Mouse (Mus musculus): ENCODE results near the gene Pcdh9.

The Pcdh9 gene

DNA sequence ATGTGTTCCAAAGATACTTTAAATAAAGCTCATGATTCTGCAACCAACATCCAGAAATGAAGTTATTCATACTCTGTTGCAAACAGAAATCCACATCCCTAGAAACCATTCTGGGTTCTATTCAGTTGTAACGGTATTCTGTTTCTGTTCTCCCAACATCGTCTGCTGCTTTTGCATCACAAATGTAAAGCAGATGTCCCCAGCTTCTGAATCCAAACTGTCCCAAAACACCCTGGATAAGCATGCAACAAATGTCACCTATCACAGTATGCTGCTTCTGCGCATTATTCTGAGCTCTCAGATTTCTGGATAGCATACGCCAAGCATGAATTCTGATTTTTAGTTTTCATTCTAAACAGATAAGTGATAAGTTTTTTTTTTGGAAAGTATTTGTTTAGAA, 516.3 kb downstream of the Pcdh9 start:
- no peak for DNase-seq

DNA sequence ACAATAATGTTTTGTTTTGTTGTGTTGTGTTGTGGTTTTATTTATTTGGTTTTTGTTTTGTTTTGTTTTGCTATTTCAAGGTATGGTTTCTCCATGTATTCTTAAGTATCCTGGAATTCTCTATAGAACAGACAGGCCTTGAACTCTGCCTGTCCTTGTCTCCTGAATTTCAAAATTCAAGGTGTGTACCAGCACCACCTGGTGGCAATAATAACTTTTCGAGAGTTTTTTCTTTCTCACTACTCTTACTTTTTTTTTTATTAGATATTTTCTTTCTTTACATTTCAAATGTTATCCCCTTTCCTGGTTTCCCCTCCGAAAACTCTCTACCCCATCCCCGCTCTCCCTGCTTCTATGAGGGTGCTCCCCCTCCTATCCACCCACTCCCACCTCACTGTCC, 536.3 kb downstream of the Pcdh9 start:
- DNase-seq: no peak

- DNase-seq: peak in 1 of 2 experiments; percentile 23
Measured at GRCm38 (mm10) chr14:93350906-93351305, 539.6 kb downstream of the Pcdh9 start.

DNA sequence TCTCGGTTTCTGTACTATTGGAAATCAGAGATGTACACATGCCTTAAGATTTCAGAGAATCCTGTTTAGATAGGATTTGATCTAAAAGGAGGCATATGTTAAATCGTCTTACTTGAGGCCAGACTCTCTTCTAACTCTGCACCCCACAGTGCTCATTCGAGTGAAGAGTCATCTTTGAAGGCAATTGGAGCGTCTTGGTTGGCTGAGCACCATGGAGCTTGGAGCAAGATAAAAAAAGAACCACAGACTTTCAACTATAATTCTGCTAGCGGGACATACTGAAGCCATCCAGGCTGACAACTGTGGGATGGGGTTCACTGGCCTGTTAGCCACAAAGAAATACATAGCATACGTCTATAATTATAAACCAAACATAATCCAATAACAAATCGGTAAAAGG, 541.3 kb downstream of the Pcdh9 start:
- DNase-seq: no peak

- no peak for DNase-seq
Measured at GRCm38 (mm10) chr14:93347031-93347430, 543.4 kb downstream of the Pcdh9 start.

DNA sequence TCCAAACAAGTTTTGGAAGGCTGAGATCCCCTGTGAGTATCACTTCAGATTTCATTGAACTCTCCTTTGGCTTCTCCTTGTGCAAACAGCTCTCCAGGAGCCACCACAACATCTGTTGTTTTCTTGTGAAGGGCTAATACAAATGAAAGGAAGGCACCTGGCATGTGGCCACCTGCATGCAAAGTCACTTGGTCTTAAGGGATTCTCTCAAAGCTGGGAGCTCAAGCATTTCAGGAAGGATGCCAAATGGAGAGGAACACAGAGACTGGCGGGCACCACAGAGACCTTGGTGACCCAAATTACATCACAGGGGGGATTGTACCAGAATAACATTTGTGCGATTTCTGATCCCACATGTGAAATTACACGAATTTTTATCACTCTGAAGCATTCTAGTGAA, 547.7 kb downstream of the Pcdh9 start:
- DNase-seq: no peak

- DNase-seq: no peak
Measured at GRCm38 (mm10) chr14:93341390-93341789, 549.1 kb downstream of the Pcdh9 start.

DNA sequence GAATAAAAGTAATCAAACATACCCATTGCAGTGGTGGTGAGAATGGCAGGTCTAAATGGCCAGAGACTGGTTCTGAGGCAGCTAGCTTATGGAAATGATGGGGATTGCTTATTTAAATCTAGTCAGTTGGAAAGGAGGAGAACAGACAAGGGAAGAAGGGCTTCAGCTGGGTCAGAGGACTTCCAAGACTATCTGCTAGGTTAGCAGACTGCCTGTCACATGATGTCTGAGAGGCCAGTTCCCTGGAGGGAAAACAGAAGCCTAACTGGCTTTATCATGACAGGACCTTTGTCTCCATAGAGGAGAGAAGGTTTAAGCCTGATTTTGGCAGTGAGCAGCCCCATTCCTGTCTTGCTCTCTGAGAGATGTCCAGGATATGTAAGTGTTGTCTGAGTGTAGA, 561.2 kb downstream of the Pcdh9 start:
- DNase-seq: no peak

GRCm38 (mm10) chr14:93317393-93317792, 573.1 kb downstream of the Pcdh9 start:
- no peak for DNase-seq

DNA sequence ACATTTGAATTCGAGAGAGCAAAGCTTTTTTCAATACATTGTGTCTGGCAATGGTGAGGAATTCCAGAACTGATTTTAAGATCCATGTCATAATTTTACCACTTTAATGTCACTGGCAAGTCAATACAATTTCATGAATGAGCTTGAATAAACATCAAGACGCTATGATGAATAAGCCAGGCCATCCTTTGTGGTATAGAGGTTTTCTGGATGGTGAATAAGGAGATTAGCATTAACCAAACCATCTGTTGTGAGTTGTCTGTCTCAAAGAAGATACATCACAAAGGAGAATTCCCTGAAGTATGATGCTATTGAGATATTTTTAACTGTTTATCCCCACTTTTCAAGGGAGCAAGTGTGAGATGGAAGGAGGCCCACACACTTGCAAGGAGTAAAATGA, 602.1 kb downstream of the Pcdh9 start:
- DNase-seq: no peak

- DNase-seq: no peak
Measured at GRCm38 (mm10) chr14:93287642-93288041, 602.8 kb downstream of the Pcdh9 start.

DNA sequence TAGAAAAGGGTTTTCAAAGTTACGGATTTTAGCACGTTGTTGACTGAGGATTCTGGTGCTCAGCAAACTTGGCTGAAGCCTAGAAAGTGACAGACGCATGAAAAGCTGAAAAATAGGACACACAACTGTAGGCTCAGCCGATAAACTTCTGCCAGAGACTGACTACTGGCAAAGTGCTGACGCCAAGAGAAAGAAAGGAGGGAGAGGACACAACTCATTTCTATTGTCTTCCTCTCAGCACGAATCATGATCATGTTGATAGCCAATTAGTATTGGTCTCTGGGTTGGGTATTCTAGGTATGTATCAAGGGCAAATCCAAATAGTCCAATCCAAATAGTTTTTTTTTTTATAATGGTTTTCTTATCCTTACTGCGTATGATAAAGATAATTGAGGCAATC, 605.3 kb downstream of the Pcdh9 start:
- DNase-seq: no peak

GRCm38 (mm10) chr14:93284009-93284408, 606.5 kb downstream of the Pcdh9 start:
- DNase-seq: no peak

GRCm38 (mm10) chr14:93275661-93276060, 614.8 kb downstream of the Pcdh9 start:
- no peak for DNase-seq

DNA sequence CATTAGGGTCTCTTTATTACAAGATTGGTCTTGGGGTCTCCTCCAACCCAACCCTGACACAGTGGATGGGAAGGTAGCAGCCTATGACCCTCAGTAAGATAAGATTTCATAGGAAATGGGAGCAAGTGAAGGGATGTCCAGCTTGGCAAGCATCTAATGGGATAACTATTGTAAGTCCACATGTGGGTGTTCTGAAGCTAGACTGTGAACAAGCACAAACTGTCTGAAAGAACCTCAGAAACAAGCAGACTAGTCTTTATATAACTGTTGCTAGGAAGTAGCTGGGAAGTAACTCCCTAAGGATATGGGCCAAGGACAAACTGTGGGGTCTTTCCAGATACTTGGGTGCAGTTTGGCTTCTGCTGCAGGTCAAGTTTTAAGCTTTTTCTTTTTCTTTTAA, 615.7 kb downstream of the Pcdh9 start:
- DNase-seq: no peak

GRCm38 (mm10) chr14:93253411-93253810, 637.1 kb downstream of the Pcdh9 start:
- DNase-seq: no peak

DNA sequence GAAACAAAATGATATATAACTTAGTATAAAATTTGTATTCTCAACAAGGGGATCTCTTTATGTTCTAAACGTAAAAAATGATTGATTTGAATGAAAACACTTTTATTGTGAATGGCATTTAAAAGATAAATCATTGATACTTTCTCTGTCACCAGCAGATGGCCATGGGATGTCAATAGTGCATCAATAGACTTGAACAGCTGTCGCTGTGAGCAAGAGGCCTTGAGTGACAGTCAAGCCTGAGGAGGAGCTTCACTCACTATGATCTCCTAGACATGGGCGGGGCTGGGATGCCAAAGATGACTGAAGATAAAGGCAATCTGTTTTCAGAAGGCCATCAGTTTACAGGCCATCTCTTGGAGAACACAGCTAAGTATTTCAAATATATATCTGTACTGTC, 650.2 kb downstream of the Pcdh9 start:
- DNase-seq: no peak

DNA sequence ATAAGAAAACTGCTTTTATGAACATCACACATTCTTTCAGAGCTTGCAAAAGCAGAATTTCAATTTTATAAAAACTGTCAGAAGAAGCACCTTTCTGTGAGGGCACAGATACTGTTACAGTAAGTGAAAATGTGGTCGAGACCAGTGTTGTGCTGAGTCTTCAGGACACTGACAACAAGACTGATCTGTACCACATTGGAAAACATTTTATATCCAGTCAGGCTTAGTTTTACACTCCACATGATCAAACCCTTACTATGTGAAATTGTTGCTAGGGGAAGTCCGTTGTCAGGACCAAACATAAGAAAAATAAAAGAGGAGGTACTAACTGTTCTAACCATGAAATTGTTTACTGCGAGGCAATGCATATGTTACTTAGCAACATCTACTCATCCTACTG, 656.1 kb downstream of the Pcdh9 start:
- no peak for DNase-seq

DNA sequence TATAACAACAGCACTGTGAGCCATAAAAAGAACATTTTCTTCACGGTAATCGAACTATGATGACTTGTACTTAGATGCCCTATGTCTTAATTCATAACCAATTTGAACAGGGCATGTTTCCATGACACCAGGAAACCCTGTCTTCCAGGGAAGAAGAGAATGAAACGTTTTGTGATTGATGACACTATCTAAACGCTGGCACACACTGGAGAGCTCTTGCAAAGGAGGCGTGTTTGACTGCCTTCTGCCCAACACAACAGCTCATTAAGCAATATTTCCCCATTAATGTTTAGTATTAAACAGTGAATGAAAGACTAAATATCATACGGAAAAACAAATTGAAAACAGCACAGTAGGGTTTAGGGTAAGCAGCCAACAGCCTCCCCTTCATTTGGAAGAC, 656.9 kb downstream of the Pcdh9 start:
- no peak for DNase-seq

GRCm38 (mm10) chr14:93214846-93215245, 675.6 kb downstream of the Pcdh9 start:
- peak; percentile 65 to 87 for DNase-seq

DNA sequence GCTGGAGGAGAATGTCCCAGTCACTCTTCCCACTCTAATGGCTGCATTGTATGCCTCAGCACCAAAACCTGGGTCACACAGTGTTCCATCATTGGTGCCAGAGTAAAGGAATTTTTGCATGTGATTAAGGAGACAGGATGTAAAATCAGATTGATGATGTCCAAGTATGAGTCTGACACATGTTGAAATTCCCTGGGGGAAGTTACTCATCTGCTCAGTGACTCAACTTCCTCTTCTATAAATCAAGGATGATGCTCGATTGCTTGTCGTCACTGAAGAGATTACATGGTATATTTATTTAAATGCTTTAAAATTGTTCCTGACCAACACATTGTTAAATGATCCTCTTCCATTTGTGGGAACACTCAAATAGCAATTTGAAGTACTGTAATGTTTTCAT, 690.7 kb downstream of the Pcdh9 start:
- DNase-seq: no peak

- no peak for DNase-seq
Measured at GRCm38 (mm10) chr14:93182606-93183491, 707.6 kb downstream of the Pcdh9 start.

DNA sequence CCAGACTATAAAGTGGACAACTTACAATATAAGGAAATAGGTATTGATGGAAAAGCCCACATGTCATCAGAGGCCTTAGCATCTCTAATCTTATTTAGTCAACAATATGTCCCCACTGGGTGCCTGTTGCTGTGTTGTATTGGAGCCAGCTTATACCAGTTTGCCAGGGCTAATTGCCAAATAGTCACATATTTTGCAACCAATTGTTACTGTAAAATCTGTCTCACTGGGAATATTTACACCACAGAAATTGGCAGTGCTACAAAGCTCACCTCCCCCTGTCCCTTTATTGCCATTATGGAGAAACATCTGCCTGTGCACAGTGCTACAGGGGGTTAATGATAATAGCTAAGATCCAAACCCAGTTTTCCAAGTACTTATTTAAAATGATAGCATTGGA, 721.3 kb downstream of the Pcdh9 start:
- no peak for DNase-seq

DNA sequence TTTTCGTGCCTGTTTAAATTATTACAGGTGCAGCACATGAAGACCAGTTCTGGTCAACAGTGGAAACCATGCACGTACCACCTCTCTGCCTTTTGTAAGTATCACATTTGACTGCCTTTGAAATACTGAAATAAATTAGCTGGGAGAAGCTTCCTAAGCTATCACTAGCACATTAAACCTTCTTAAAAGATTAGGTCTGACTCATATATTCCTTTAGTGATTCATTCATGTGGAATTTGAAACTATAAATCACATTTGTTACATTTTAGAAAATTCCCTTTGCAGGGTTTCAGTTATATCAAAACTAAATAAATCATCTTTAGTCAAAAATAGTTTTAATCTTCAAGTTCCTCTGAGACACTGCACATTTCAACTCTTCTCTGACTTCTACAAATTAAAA, 722.1 kb downstream of the Pcdh9 start:
- peak in 1 of 2 experiments; percentile 9 for DNase-seq

- no peak for DNase-seq
Measured at GRCm38 (mm10) chr14:93143414-93143813, 747.1 kb downstream of the Pcdh9 start.
